Mouse (Mus musculus) midbrain, embryonic 15.5 days (tissue): ENCODE results near the gene Mup16. TPM values are rescaled to one million over a fixed set of nuclear protein-coding genes. Genes with fewer than 3 reads are reported as not detected.
"Not testable (repeated sequence)": the region's sequence is repeated elsewhere in the genome, so short reads cannot be mapped to it uniquely, and the experiment has no call there.

Experiments
- ATAC-seq: fragments of 200-750 bp; cut with Nextera tagmentation; replicated peaks from 2 replicates; pipeline ENCODE4 v1.8.0; 2017; ENCODE audit warnings: moderate TSS enrichment
- H3K27ac ChIP-seq: fragments of 300-500 bp; sonication (generic); 2 replicates; pipeline ENCODE4 v1.5.1; 2015; ENCODE audit warnings: mild to moderate bottlenecking, inconsistent platforms
- H3K27me3 ChIP-seq: fragments of 300-500 bp; sonication (generic); replicated peaks from 2 replicates; pipeline ENCODE4 v1.6.1; 2015; ENCODE audit warnings: inconsistent platforms
- H3K36me3 ChIP-seq: fragments of 300-500 bp; sonication (generic); replicated peaks from 2 replicates; pipeline ENCODE4 v1.6.1; 2015; ENCODE audit warnings: inconsistent platforms
- H3K4me1 ChIP-seq: fragments of 300-500 bp; sonication (generic); 2 replicates; pipeline ENCODE4 v1.6.1; 2015; ENCODE audit warnings: inconsistent platforms
- H3K4me2 ChIP-seq: fragments of 300-500 bp; sonication (generic); 2 replicates; pipeline ENCODE4 v1.6.1; 2015; ENCODE audit warnings: inconsistent platforms, mild to moderate bottlenecking, moderate library complexity
- H3K4me3 ChIP-seq: fragments of 300-500 bp; sonication (generic); 2 replicates; pipeline ENCODE4 v1.5.1; 2015; ENCODE audit warnings: mild to moderate bottlenecking, inconsistent platforms
- H3K9ac ChIP-seq: fragments of 300-500 bp; sonication (generic); 2 replicates; pipeline ENCODE4 v1.6.1; 2015; ENCODE audit warnings: mild to moderate bottlenecking, inconsistent platforms
- H3K9me3 ChIP-seq: fragments of 300-500 bp; sonication (generic); 2 replicates; pipeline ENCODE4 v1.6.1; 2016; ENCODE audit warnings: inconsistent platforms
- WGBS: fragments of 180-500 bp; shearing (Covaris S2); methylation state at CpG from one replicate; pipeline ENCODE4 v1.1.7; 2015; ENCODE audit warnings: mixed read lengths; 5-methylcytosine and 5-hydroxymethylcytosine counted together
- polyA plus RNA-seq: library from polyadenylated mRNA; unstranded; fragments of >200 nt; fragmentation: Nextera tagmentation; extraction: Ambion mirVana; gene quantifications from 2 replicates; pipeline ENCODE4 v1.2.1, GENCODE M21; 2015

Gene Mup16
- not detected in 2 replicates for polyA plus RNA-seq

GRCm38 (mm10) chr4:61519431-61519830, at the start of gene Mup16:
Mup16 (minus strand) TSS chr4:61519531.
- H3K4me3 ChIP-seq, H3K9ac ChIP-seq, H3K4me1 ChIP-seq, H3K4me2 ChIP-seq, H3K27me3 ChIP-seq, H3K36me3 ChIP-seq, H3K9me3 ChIP-seq, ATAC-seq, H3K27ac ChIP-seq: not testable (repeated sequence)
- WGBS: 79% methylated on average over 4 of the region's 4 CpGs

GRCm38 (mm10) chr4:61555887-61556286, 36.6 kb upstream of the Mup16 start:
- not testable (repeated sequence) for H3K4me3 ChIP-seq, H3K9ac ChIP-seq, H3K4me2 ChIP-seq, H3K27ac ChIP-seq, H3K4me1 ChIP-seq, H3K36me3 ChIP-seq, H3K9me3 ChIP-seq, ATAC-seq, H3K27me3 ChIP-seq
- 59% methylated on average over 2 of the region's 2 CpGs for WGBS

Other genes starting within 250 kb of the Mup16 start
- gene Mup14, start 215.5 kb downstream of the Mup16 start, polyA plus RNA-seq: not detected in 2 replicates
- gene Mup15, start 79.8 kb downstream of the Mup16 start, polyA plus RNA-seq: not detected in 2 replicates
- gene Mup17, start 76.3 kb upstream of the Mup16 start, polyA plus RNA-seq: not detected in 2 replicates
- not detected in 2 replicates for gene Mup18, start 154.6 kb upstream of the Mup16 start, polyA plus RNA-seq